Mouse (Mus musculus) retina, embryonic 14.5 days (tissue): ENCODE measurements at regions not wholly inside any gene's neighbourhood (a gene's known extent, or its start where the extent isn't known, plus 50 kb on each side); places are given as distances from the start of the nearest gene placed in this dataset.
A peak's percentile ranks its signal among the peaks of the same experiment; 100 is the strongest.

Source experiments
- DNase-seq: peaks from one replicate; pipeline ENCODE4 v3.0.0-alpha.2; 2015; ENCODE audit warnings: low spot score

DNA sequence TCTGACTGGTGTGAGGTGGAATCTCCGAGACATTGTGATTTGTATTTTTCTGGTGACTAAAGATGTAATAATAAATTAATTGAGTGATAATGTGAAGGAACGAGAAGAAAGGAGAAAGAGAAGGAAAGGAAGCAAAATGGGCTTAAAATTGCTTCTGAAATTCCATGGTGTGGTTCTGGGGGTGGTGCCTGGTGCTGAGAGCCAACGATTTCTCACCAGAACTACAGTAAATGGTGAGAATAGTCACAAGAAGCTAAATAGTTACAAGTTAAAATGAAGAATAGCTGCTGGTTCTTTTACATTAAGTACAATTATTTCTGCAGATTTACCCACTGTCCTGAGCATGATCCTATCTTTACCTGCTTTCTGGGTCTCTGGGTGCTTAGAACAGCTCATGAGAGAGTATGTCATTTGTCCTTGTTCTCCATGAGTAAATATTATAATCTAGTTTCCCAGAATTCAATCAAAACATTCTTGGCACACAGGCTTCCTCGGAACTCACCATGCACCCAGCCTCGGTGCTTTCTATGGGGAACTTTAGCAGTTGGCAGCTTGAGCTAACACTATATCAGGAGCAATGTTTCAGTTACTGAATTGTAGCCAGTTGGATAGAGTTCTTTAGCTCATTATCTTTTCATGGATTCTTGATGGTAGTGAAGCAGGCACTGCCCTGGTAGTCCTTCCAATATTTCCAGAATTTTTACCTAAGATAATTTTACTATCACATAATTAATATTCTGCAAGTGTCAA is 1198.6 kb downstream of the Epha7 start:
- DNase-seq, result no peak

DNA sequence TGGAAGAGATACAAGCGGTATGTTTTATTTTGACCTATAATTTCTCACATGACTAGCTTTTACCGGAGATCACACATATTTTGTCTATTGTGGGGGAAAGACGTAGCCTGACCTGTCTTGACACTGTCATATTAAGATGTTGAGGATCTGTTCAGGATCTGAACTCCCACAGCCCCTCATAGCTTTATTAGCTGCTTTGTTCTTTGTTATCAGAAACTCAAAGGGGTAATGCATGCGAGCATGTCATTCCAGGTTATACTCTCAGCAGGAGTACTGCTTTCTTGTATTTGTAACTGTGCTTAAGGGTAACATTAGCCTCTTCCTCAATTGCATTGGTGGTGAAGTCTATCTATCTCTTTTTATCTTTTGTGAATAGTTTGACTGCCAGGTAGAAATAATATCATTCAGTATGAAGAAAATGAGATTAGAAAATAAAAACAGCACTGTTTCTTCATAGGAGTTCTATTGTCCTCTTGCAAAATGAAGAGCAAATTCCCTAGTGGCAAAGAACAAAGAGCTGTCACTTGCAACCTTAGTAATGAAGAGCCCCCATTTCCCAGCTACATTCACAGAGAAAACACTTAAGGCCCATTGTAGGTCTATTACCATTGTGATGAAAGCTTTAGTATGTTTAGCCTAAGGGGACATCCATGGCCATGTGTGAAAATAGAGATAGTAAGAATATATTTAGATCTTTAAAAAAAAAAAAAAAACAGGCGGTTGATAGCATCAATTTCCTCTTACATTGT is 1226.7 kb downstream of the Epha7 start:
- DNase-seq, result peak; percentile 17

DNA sequence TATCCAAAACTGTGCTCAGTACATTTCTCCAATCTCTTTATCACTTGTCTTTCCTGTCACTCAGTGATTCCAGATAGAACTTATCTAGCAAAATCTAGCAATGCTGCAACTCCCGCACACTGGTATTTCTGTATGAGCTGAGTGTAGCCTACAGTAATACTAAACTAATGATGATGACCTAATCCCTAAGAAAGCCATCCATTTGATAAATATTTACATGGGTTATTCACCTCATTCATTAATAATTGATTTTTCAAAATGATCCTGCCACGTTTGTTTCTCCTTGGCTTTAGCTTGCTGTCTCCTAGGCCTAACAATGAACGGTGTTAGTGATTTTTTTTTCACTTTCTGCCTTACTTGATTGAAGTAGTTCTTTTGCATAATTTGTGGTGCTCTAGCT is 1252.1 kb downstream of the Epha7 start:
- DNase-seq, result no peak

DNA sequence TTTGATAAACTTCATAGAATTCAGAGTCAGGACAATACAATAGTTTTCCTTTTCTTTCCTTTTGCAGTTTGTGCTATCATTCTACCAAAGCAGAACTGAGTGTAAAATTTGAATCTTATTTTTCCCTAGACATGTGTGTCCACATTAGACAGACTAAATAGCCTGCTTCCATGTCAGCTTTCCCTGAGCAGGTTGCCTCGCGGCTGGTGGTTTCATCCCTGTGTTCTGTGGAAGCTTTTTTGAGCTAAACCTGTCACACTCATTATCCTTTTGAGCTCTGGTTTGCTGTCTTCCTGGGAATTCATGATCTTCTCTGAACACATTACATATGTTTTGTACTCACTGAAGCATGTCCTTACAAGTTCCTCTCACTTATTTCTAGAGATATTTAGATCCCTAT is 1286.2 kb downstream of the Epha7 start:
- DNase-seq, result no peak

DNA sequence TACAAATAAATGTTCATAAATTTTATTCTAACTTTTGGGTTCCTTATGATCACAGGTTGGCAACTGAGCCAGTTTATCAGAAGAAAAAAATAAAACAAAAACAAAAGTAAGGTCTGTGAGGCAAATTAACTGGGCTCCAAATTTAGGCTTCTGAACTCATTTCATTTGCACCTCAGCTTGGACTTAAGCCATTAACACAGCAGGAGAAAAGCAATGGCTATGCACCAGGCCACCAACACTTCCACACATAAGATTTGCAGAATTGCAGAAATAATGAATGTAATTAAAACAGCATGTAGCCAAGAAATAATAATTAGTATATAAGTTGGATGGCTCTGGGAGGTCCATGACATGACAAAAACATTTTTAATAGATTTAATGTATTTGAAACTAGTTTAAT is 1320.1 kb downstream of the Epha7 start:
- DNase-seq, result no peak
